Mouse (Mus musculus): Measurements from ENCODE around the gene Olfr262. TPM values are rescaled to one million over a fixed set of nuclear protein-coding genes. Genes with fewer than 3 reads are reported as not detected.
"Not testable (repeated sequence)": the region's sequence is repeated elsewhere in the genome, so short reads cannot be mapped to it uniquely, and the experiment has no call there.

Olfr262 gene
- polyA plus RNA-seq (2012; rRNA removed) = not detected in 2 replicates

- TF ChIP-seq CTCF (conservative IDR thresholded peaks at IDR 0.05; ENCODE audit: insufficient read depth, insufficient read length, low read depth, low read length) (no peak), POLR2A (IDR thresholded peaks at IDR 0.05; ENCODE audit: low read depth, low read length) (no peak)
- Histone ChIP-seq H3K4me1 (ENCODE audit: control insufficient read depth, insufficient read depth, low read length) (no peaks in the 10 kb centered on the region), H3K4me3 (ENCODE audit: insufficient read depth, low read depth, low read length) (no peak within 1 kb of the TSS), H3K36me3 (ENCODE audit: control insufficient read depth, insufficient read depth, low read length) (no peaks in the 10 kb centered on the region), H3K27me3 (replicated peaks; ENCODE audit: control insufficient read depth, insufficient read depth, low read length) (no peaks in the 10 kb centered on the region), H3K27ac (ENCODE audit: insufficient read depth, low read depth, low read length) (no peak within 1 kb of the TSS)
- no peak for DNase-seq
- 79% methylated on average over 1 of the region's 1 CpGs for WGBS
These were observed at the start of gene Olfr262 for GRCm38 (mm10) chr19:12241559-12241958. Gene Olfr262 (minus strand): TSS chr19:12241659.

- Histone ChIP-seq H3K36me3 (ENCODE audit: control insufficient read depth, insufficient read depth, low read length) (no peaks in the 10 kb centered on the region), H3K4me3 (ENCODE audit: insufficient read depth, low read depth, low read length) (no peak within 1 kb of the TSS), H3K27ac (ENCODE audit: insufficient read depth, low read depth, low read length) (no peak within 1 kb of the TSS), H3K4me1 (ENCODE audit: control insufficient read depth, insufficient read depth, low read length) (no peaks in the 10 kb centered on the region), H3K27me3 (replicated peaks; ENCODE audit: control insufficient read depth, insufficient read depth, low read length) (no peaks in the 10 kb centered on the region; the same call in 1 of the 2 replicates)
- no peak for DNase-seq
- TF ChIP-seq CTCF (conservative IDR thresholded peaks at IDR 0.05; ENCODE audit: insufficient read depth, insufficient read length, low read depth, low read length) (no peak), POLR2A (IDR thresholded peaks at IDR 0.05; ENCODE audit: low read depth, low read length) (no peak)
- 73% methylated on average over 2 of the region's 2 CpGs for WGBS
These were observed 38.1 kb upstream of the Olfr262 start, which contains the start of gene Olfr1434 for GRCm38 (mm10) chr19:12279554-12279953. Gene Olfr1434 (plus strand): TSS chr19:12279854.

GRCm38 (mm10) chr19:12260732-12261131 lies 19.3 kb upstream of the Olfr262 start, which contains the start of gene Olfr235:
Gene Olfr235 (plus strand): TSS chr19:12261032.
- Histone ChIP-seq H3K27ac (ENCODE audit: insufficient read depth, low read depth, low read length) (no peak within 1 kb of the TSS), H3K4me3 (ENCODE audit: insufficient read depth, low read depth, low read length) (no peak within 1 kb of the TSS), H3K4me1 (ENCODE audit: control insufficient read depth, insufficient read depth, low read length) (no peaks in the 10 kb centered on the region), H3K36me3 (ENCODE audit: control insufficient read depth, insufficient read depth, low read length) (no peaks in the 10 kb centered on the region), H3K27me3 (replicated peaks; ENCODE audit: control insufficient read depth, insufficient read depth, low read length) (no peaks in the 10 kb centered on the region)
- no peak for DNase-seq
- TF ChIP-seq POLR2A (IDR thresholded peaks at IDR 0.05; ENCODE audit: low read depth, low read length) (no peak), CTCF (conservative IDR thresholded peaks at IDR 0.05; ENCODE audit: insufficient read depth, insufficient read length, low read depth, low read length) (no peak)
- WGBS = 54% methylated on average over 1 of the region's 1 CpGs

GRCm38 (mm10) chr19:12232496-12232895 lies 9.0 kb downstream of the Olfr262 start, which contains the start of gene Olfr1432:
Gene Olfr1432 (minus strand): TSS chr19:12232596.
- not testable (repeated sequence) for H3K4me3 ChIP-seq (ENCODE audit: insufficient read depth, low read depth, low read length); H3K4me1 ChIP-seq (ENCODE audit: control insufficient read depth, insufficient read depth, low read length); H3K27me3 ChIP-seq (replicated peaks; ENCODE audit: control insufficient read depth, insufficient read depth, low read length); H3K36me3 ChIP-seq (ENCODE audit: control insufficient read depth, insufficient read depth, low read length); H3K27ac ChIP-seq (ENCODE audit: insufficient read depth, low read depth, low read length); DNase-seq

GRCm38 (mm10) chr19:12200334-12200733 lies 41.1 kb downstream of the Olfr262 start, which contains the start of gene Olfr1431:
Gene Olfr1431 (plus strand): TSS chr19:12200634.
- Histone ChIP-seq H3K36me3 (ENCODE audit: control insufficient read depth, insufficient read depth, low read length) (no peaks in the 10 kb centered on the region), H3K27me3 (replicated peaks; ENCODE audit: control insufficient read depth, insufficient read depth, low read length) (no peaks in the 10 kb centered on the region), H3K4me1 (ENCODE audit: control insufficient read depth, insufficient read depth, low read length) (no peaks in the 10 kb centered on the region), H3K27ac (ENCODE audit: insufficient read depth, low read depth, low read length) (no peak within 1 kb of the TSS), H3K4me3 (ENCODE audit: insufficient read depth, low read depth, low read length) (no peak within 1 kb of the TSS)
- 70% methylated on average over 1 of the region's 1 CpGs for whole genome bisulfite sequencing
- TF ChIP-seq CTCF (conservative IDR thresholded peaks at IDR 0.05; ENCODE audit: insufficient read depth, insufficient read length, low read depth, low read length) (no peak), POLR2A (IDR thresholded peaks at IDR 0.05; ENCODE audit: low read depth, low read length) (no peak)
- no peak for DNase-seq

GRCm38 (mm10) chr19:12199076-12199475 lies 42.4 kb downstream of the Olfr262 start:
- not testable (repeated sequence) for H3K36me3 ChIP-seq (ENCODE audit: control insufficient read depth, insufficient read depth, low read length); DNase-seq; H3K27ac ChIP-seq (ENCODE audit: insufficient read depth, low read depth, low read length); H3K4me3 ChIP-seq (ENCODE audit: insufficient read depth, low read depth, low read length); H3K4me1 ChIP-seq (ENCODE audit: control insufficient read depth, insufficient read depth, low read length); H3K27me3 ChIP-seq (replicated peaks; ENCODE audit: control insufficient read depth, insufficient read depth, low read length)
- WGBS = 83% methylated on average over 4 of the region's 4 CpGs

Other genes starting within 250 kb of the Olfr262 start
- not detected in 2 replicates for gene Olfr1423, start 200.3 kb downstream of the Olfr262 start, polyA plus RNA-seq (2012; rRNA removed)
- gene Olfr1424, start 179.0 kb downstream of the Olfr262 start, polyA plus RNA-seq (2012; rRNA removed) = not detected in 2 replicates
- gene Olfr1425, start 163.9 kb downstream of the Olfr262 start, polyA plus RNA-seq (2012; rRNA removed) = not detected in 2 replicates
- not detected in 2 replicates for gene Olfr1426, start 149.6 kb downstream of the Olfr262 start, polyA plus RNA-seq (2012; rRNA removed)
- not detected in 2 replicates for gene Olfr1427, start 138.3 kb downstream of the Olfr262 start, polyA plus RNA-seq (2012; rRNA removed)
- gene Olfr1428, start 125.8 kb downstream of the Olfr262 start, polyA plus RNA-seq (2012; rRNA removed) = not detected in 2 replicates
- not detected in 2 replicates for gene Olfr76, start 118.5 kb downstream of the Olfr262 start, polyA plus RNA-seq (2012; rRNA removed)
- gene Olfr1555-ps1, start 71.5 kb downstream of the Olfr262 start, polyA plus RNA-seq (2012; rRNA removed) = not detected in 2 replicates
- gene Olfr1431, start 41.0 kb downstream of the Olfr262 start, polyA plus RNA-seq (2012; rRNA removed) = not detected in 2 replicates
- not detected in 2 replicates for gene Olfr1432, start 9.1 kb downstream of the Olfr262 start, polyA plus RNA-seq (2012; rRNA removed)
- gene Olfr235, start 19.4 kb upstream of the Olfr262 start, polyA plus RNA-seq (2012; rRNA removed) = not detected in 2 replicates
- not detected in 2 replicates for gene Olfr1434, start 38.2 kb upstream of the Olfr262 start, polyA plus RNA-seq (2012; rRNA removed)
- not detected in 2 replicates for gene Olfr1436, start 57.5 kb upstream of the Olfr262 start, polyA plus RNA-seq (2012; rRNA removed)
- not detected in 2 replicates for gene Olfr1437, start 83.4 kb upstream of the Olfr262 start, polyA plus RNA-seq (2012; rRNA removed)
- gene Olfr1438-ps1, start 94.3 kb upstream of the Olfr262 start, polyA plus RNA-seq (2012; rRNA removed) = not detected in 2 replicates
- gene Olfr1440, start 145.6 kb upstream of the Olfr262 start, polyA plus RNA-seq (2012; rRNA removed) = not detected in 2 replicates
- not detected in 2 replicates for gene Olfr1441, start 175.8 kb upstream of the Olfr262 start, polyA plus RNA-seq (2012; rRNA removed)
- not detected in 2 replicates for gene Pfpl, start 186.2 kb upstream of the Olfr262 start, polyA plus RNA-seq (2012; rRNA removed)
- gene Mpeg1, start 219.1 kb upstream of the Olfr262 start, polyA plus RNA-seq (2012; rRNA removed) = 3.8 and 7.4 TPM in 2 replicates